Mouse (Mus musculus) mouse embryonic stem cell (cell line): ENCODE data around the gene Pop7.

Source experiments
- in situ Hi-C, 2 experiments: fragments of 300-500 bp; cut with MboI; formaldehyde crosslinking; loops; 1 replicate in 1 of 2; 3 replicates in 1 of 2; pipeline ENCODE4 v1.14.3; 2019 to 2020; ENCODE audit warnings: low sequenced_read_pairs in 2 of 2, low pct_unique_long_range_greater_than_20kb in 1 of 2, mixed read lengths in 1 of 2; ENCODE audit not compliant: unreplicated experiment in 1 of 2

The Pop7 gene

GRCm38 (mm10) chr5:137510573-137511390 is 8.5 kb upstream of the Pop7 start:
- in situ Hi-C loops = no loop called here

GRCm38 (mm10) chr5:137510014-137510501 is 7.7 kb upstream of the Pop7 start:
- in situ Hi-C loops = no loop called here

GRCm38 (mm10) chr5:137504041-137504440 is 1.7 kb upstream of the Pop7 start:
- in situ Hi-C loops = no loop called here

GRCm38 (mm10) chr5:137502667-137503110 is 371 bp upstream of the Pop7 start:
- in situ Hi-C loops = no loop called here

GRCm38 (mm10) chr5:137500186-137500585 is 2.1 kb downstream of the Pop7 start:
- in situ Hi-C loops = no loop called here

- in situ Hi-C loops = no loop called here
Observed at GRCm38 (mm10) chr5:137493831-137494230, 8.5 kb downstream of the Pop7 start.

- in situ Hi-C loops = no loop called here
Observed at GRCm38 (mm10) chr5:137491559-137491958, 10.8 kb downstream of the Pop7 start.

GRCm38 (mm10) chr5:137487616-137488015 is 14.7 kb downstream of the Pop7 start:
- in situ Hi-C loops = no loop called here

- in situ Hi-C loops = no loop called here
Observed at GRCm38 (mm10) chr5:137485851-137486155, 16.5 kb downstream of the Pop7 start.

- in situ Hi-C loops = no loop called here
Observed at GRCm38 (mm10) chr5:137485071-137485850, 17.1 kb downstream of the Pop7 start.

- in situ Hi-C loops = no loop called here
Observed at GRCm38 (mm10) chr5:137481897-137482296, 20.4 kb downstream of the Pop7 start.

GRCm38 (mm10) chr5:137481138-137481537 is 21.2 kb downstream of the Pop7 start:
- in situ Hi-C loops = no loop called here

GRCm38 (mm10) chr5:137476964-137477363 is 25.4 kb downstream of the Pop7 start, which contains the start of gene Zan:
Zan (minus strand) TSS chr5:137477064.
- in situ Hi-C loops = no loop called here

- in situ Hi-C loops = no loop called here
Observed at GRCm38 (mm10) chr5:137474351-137474750, 28.0 kb downstream of the Pop7 start.

GRCm38 (mm10) chr5:137472252-137472904 is 29.9 kb downstream of the Pop7 start:
- in situ Hi-C loops = no loop called here

- in situ Hi-C loops = no loop called here
Observed at GRCm38 (mm10) chr5:137466946-137467345, 35.4 kb downstream of the Pop7 start.

- in situ Hi-C loops = no loop called here
Observed at GRCm38 (mm10) chr5:137465049-137465448, 37.3 kb downstream of the Pop7 start.

GRCm38 (mm10) chr5:137455866-137456591 is 46.3 kb downstream of the Pop7 start:
- in situ Hi-C loops = no loop called here
